Mouse (Mus musculus) midbrain, postnatal 0 days (tissue): ENCODE data around the gene Elp5. TPM values are rescaled to one million over a fixed set of nuclear protein-coding genes. Genes with fewer than 3 reads are reported as not detected.
A peak's percentile ranks its signal among the peaks of the same experiment; 100 is the strongest.

Experiments used
- ATAC-seq: fragments of 200-750 bp; cut with Nextera tagmentation; 2 replicates; pipeline ENCODE4 v1.8.0; 2017; ENCODE audit warnings: moderate number of reproducible peaks, mild to moderate bottlenecking, moderate TSS enrichment, moderate library complexity; ENCODE audit not compliant: low FRiP score
- DNase-seq: peaks from one replicate; pipeline ENCODE4 v3.0.0-alpha.2; 2015; ENCODE audit warnings: low spot score
- H3K27ac ChIP-seq: fragments of 300-500 bp; sonication (generic); 2 replicates; pipeline ENCODE4 v1.5.1; 2014; ENCODE audit warnings: low read depth, mild to moderate bottlenecking, low read length, mixed read lengths
- H3K27me3 ChIP-seq: fragments of 300-500 bp; sonication (generic); 2 replicates; pipeline ENCODE4 v1.6.1; 2014; ENCODE audit warnings: low read length, control low read depth, mixed read lengths; ENCODE audit not compliant: insufficient read depth
- H3K36me3 ChIP-seq: fragments of 300-500 bp; sonication (generic); 2 replicates; pipeline ENCODE4 v1.6.1; 2014; ENCODE audit warnings: low read length, control low read depth, mixed read lengths; ENCODE audit not compliant: insufficient read depth
- H3K4me1 ChIP-seq: fragments of 300-500 bp; sonication (generic); 2 replicates; pipeline ENCODE4 v1.6.1; 2014; ENCODE audit warnings: mild to moderate bottlenecking, control low read depth, antibody characterized with exemption, low read length, mixed read lengths; ENCODE audit not compliant: insufficient read depth
- H3K4me2 ChIP-seq: fragments of 300-500 bp; sonication (generic); 2 replicates; pipeline ENCODE4 v1.6.1; 2014; ENCODE audit warnings: low read depth, mild to moderate bottlenecking, low read length, mixed read lengths; ENCODE audit not compliant: poor library complexity, severe bottlenecking
- H3K4me3 ChIP-seq: fragments of 300-500 bp; sonication (generic); 2 replicates; pipeline ENCODE4 v1.5.1; 2014; ENCODE audit warnings: low read depth, mild to moderate bottlenecking, low read length, moderate library complexity
- H3K9ac ChIP-seq: fragments of 300-500 bp; sonication (generic); replicated peaks from 2 replicates; pipeline ENCODE4 v1.6.1; 2014; ENCODE audit warnings: mild to moderate bottlenecking, low read length, moderate library complexity, mixed read lengths; ENCODE audit not compliant: poor library complexity, severe bottlenecking
- H3K9me3 ChIP-seq: fragments of 300-500 bp; sonication (generic); 2 replicates; pipeline ENCODE4 v1.6.1; 2016; ENCODE audit warnings: low read length, control low read depth
- CTCF ChIP-seq: IDR thresholded peaks from 2 replicates; pipeline ENCODE4 v1.5.1; 2016; ENCODE audit warnings: antibody characterized with exemption, mild to moderate bottlenecking
- whole genome bisulfite sequencing: fragments of 180-500 bp; shearing (Covaris S2); extraction: QIAGEN DNeasy Blood & Tissue Kit; methylation state at CpG from one replicate; pipeline ENCODE4 v1.1.7; 2014; 5-methylcytosine and 5-hydroxymethylcytosine counted together
- polyA plus RNA-seq: library from polyadenylated mRNA; unstranded; fragments of >200 nt; fragmentation: Nextera tagmentation; extraction: Ambion mirVana; gene quantifications from 2 replicates; pipeline ENCODE4 v1.2.1, GENCODE M21; 2015
- total RNA-seq: library from RNA; depleted of rRNA; stranded (reverse); fragments of >200 nt; gene quantifications from 2 replicates; pipeline ENCODE4 v1.2.3, GENCODE M21; 2014

Elp5 gene
- total and polyA plus RNA-seq, 2 experiments from 2014 or later: 157 to 171 TPM

- Histone ChIP-seq H3K36me3 (peaks cover 27% of the 10 kb centered on the region), H3K9ac (peak overlapping the region; percentile 54), H3K4me2 (peak overlapping the region; percentile 58), H3K9me3 (no peaks in the 10 kb centered on the region), H3K27me3 (no peaks in the 10 kb centered on the region), H3K4me1 (peaks cover 42% of the 10 kb centered on the region), H3K4me3 (peak overlapping the region; percentile 30), H3K27ac (peak overlapping the region; percentile 90)
- WGBS: 16% methylated on average over 12 of the region's 12 CpGs
- no peak for TF ChIP-seq CTCF
- no peak; the same call in 1 of the 2 replicates for ATAC-seq
- DNase-seq: no peak
These were observed 46.2 kb upstream of the Elp5 start for GRCm38 (mm10) chr11:70028401-70029129.

GRCm38 (mm10) chr11:70027397-70027796, 45.1 kb upstream of the Elp5 start:
- Histone ChIP-seq H3K4me3 (no peak overlapping the region), H3K27ac (peak overlapping the region; percentile 90), H3K9me3 (no peaks in the 10 kb centered on the region), H3K4me2 (peak overlapping the region; percentile 58), H3K9ac (peak overlapping the region; percentile 54), H3K4me1 (peaks cover 47% of the 10 kb centered on the region), H3K27me3 (no peaks in the 10 kb centered on the region), H3K36me3 (peaks cover 15% of the 10 kb centered on the region)
- no peak for TF ChIP-seq CTCF
- 29% methylated on average over 9 of the region's 9 CpGs for WGBS
- ATAC-seq (no peak), DNase-seq (no peak)

- DNase-seq (peak; percentile 60), ATAC-seq (no peak)
- Histone ChIP-seq H3K27ac (peak overlapping the region; percentile 90), H3K27me3 (no peaks in the 10 kb centered on the region), H3K9me3 (no peaks in the 10 kb centered on the region), H3K36me3 (peaks cover 8% of the 10 kb centered on the region), H3K4me1 (peaks cover 48% of the 10 kb centered on the region), H3K9ac (peak overlapping the region; percentile 54), H3K4me3 (peak overlapping the region; percentile 20), H3K4me2 (peak overlapping the region; percentile 58)
- WGBS: 5% methylated on average over 19 of the region's 19 CpGs
- no peak for TF ChIP-seq CTCF
These were observed 44.4 kb upstream of the Elp5 start for GRCm38 (mm10) chr11:70026689-70027088.

GRCm38 (mm10) chr11:70024151-70024514, 41.8 kb upstream of the Elp5 start:
- DNase-seq (no peak), ATAC-seq (no peak)
- Histone ChIP-seq H3K4me1 (peaks cover 40% of the 10 kb centered on the region), H3K27me3 (no peaks in the 10 kb centered on the region), H3K4me3 (peak overlapping the region; percentile 35), H3K9me3 (no peaks in the 10 kb centered on the region), H3K36me3 (no peaks in the 10 kb centered on the region), H3K4me2 (peak overlapping the region; percentile 68), H3K27ac (peak overlapping the region; percentile 26), H3K9ac (peak overlapping the region; percentile 58)
- no peak for TF ChIP-seq CTCF
- 11% methylated on average over 6 of the region's 6 CpGs for WGBS

GRCm38 (mm10) chr11:70023481-70024150, 41.3 kb upstream of the Elp5 start:
- Histone ChIP-seq H3K27me3 (no peaks in the 10 kb centered on the region), H3K4me3 (peak overlapping the region; percentile 35), H3K4me1 (peaks cover 37% of the 10 kb centered on the region), H3K27ac (no peak overlapping the region), H3K36me3 (no peaks in the 10 kb centered on the region), H3K4me2 (peak overlapping the region; percentile 68), H3K9me3 (no peaks in the 10 kb centered on the region), H3K9ac (peak overlapping the region; percentile 58)
- TF ChIP-seq CTCF: no peak
- 5% methylated on average over 22 of the region's 29 CpGs for WGBS
- ATAC-seq: no peak
- peak; percentile 64 for DNase-seq
